Mouse (Mus musculus): Measurements from ENCODE around the gene Grsf1.

GRCm38 (mm10) chr5:88711618-88712224 lies 35.8 kb upstream of the Grsf1 start:
- TF ChIP-seq CTCF (IDR thresholded peaks at IDR 0.05; ENCODE audit: control insufficient read depth, insufficient read depth, low read length): no peak
- no peak for TF ChIP-seq POLR2A (IDR thresholded peaks at IDR 0.05; ENCODE audit: borderline replicate concordance, control insufficient read depth, low read depth, low read length)
